Mouse (Mus musculus) MEL (cell line): Measurements from ENCODE around the gene Sergef.

ENCODE experiments used
- CTCF ChIP-seq, 3 experiments: IDR thresholded peaks in 2 of 3; conservative IDR thresholded peaks in 1 of 3; 2 replicates each; pipeline ENCODE4 v1.5.1; 2011 to 2012; ENCODE audit warnings: low read length in 3 of 3, low read depth in 2 of 3, mild to moderate bottlenecking in 2 of 3, improper control_type of control experiment in 1 of 3, inconsistent platforms in 1 of 3, mixed read lengths in 1 of 3, moderate library complexity in 1 of 3; ENCODE audit not compliant: control insufficient read depth in 1 of 3, insufficient read depth in 1 of 3, poor library complexity in 1 of 3, severe bottlenecking in 1 of 3
- E2F4 ChIP-seq: IDR thresholded peaks from 2 replicates; pipeline ENCODE4 v1.6.1; 2011; ENCODE audit warnings: low read depth, low read length, improper control_type of control experiment, borderline replicate concordance
- NRF1 ChIP-seq: IDR thresholded peaks from 2 replicates; pipeline ENCODE4 v1.6.1; 2014; ENCODE audit warnings: low read depth, mild to moderate bottlenecking, inconsistent platforms, low read length, improper control_type of control experiment, moderate library complexity; ENCODE audit not compliant: poor library complexity, insufficient read depth, severe bottlenecking
- SIN3A ChIP-seq: IDR thresholded peaks from 2 replicates; pipeline ENCODE4 v1.6.1; 2012; ENCODE audit warnings: low read length, improper control_type of control experiment, inconsistent platforms
- ZMIZ1 ChIP-seq: IDR thresholded peaks from 2 replicates; pipeline ENCODE4 v1.6.1; 2012; ENCODE audit warnings: low read depth, mild to moderate bottlenecking, inconsistent platforms, low read length, improper control_type of control experiment, moderate library complexity

- TF ChIP-seq CTCF (IDR thresholded peaks at IDR 0.05 in 2 of 3, conservative IDR thresholded peaks at IDR 0.05 in 1 of 3; ENCODE audit: control insufficient read depth in 1 of 3, insufficient read depth in 1 of 3, low read depth in 2 of 3, low read length in 3 of 3, poor library complexity in 1 of 3, severe bottlenecking in 1 of 3), result no peak
- TF ChIP-seq E2F4, result no peak
- TF ChIP-seq ZMIZ1, result no peak
- TF ChIP-seq NRF1, result no peak
- no peak for TF ChIP-seq SIN3A
Observed at GRCm38 (mm10) chr7:46471054-46471737, 168.4 kb downstream of the Sergef start.
